Mouse (Mus musculus) hindbrain, embryonic 12.5 days (tissue): ENCODE results near the gene Pkm. TPM values are rescaled to one million over a fixed set of nuclear protein-coding genes. Genes with fewer than 3 reads are reported as not detected.

Experiments
- ATAC-seq: fragments of 200-750 bp; cut with Nextera tagmentation; 2 replicates; pipeline ENCODE4 v1.8.0; 2017; ENCODE audit warnings: moderate TSS enrichment; ENCODE audit not compliant: low FRiP score
- H3K27ac ChIP-seq: fragments of 300-500 bp; sonication (generic); 2 replicates; pipeline ENCODE4 v1.5.1; 2016; ENCODE audit warnings: mild to moderate bottlenecking
- H3K27me3 ChIP-seq: fragments of 300-500 bp; sonication (generic); 2 replicates; pipeline ENCODE4 v1.6.1; 2016; ENCODE audit warnings: mild to moderate bottlenecking
- H3K36me3 ChIP-seq: fragments of 300-500 bp; sonication (generic); 2 replicates; pipeline ENCODE4 v1.6.1; 2016; ENCODE audit warnings: mild to moderate bottlenecking
- H3K4me1 ChIP-seq: fragments of 300-500 bp; sonication (generic); 2 replicates; pipeline ENCODE4 v1.6.1; 2016
- H3K4me2 ChIP-seq: fragments of 300-500 bp; sonication (generic); replicated peaks from 2 replicates; pipeline ENCODE4 v1.6.1; 2016; ENCODE audit warnings: mild to moderate bottlenecking
- H3K4me3 ChIP-seq: fragments of 300-500 bp; sonication (generic); 2 replicates; pipeline ENCODE4 v1.5.1; 2016; ENCODE audit warnings: mild to moderate bottlenecking
- H3K9ac ChIP-seq: fragments of 300-500 bp; sonication (generic); 2 replicates; pipeline ENCODE4 v1.6.1; 2016; ENCODE audit warnings: mild to moderate bottlenecking, moderate library complexity
- H3K9me3 ChIP-seq: fragments of 300-500 bp; sonication (generic); replicated peaks from 2 replicates; pipeline ENCODE4 v1.6.1; 2016; ENCODE audit warnings: mild to moderate bottlenecking
- WGBS: fragments of 180-500 bp; shearing (Covaris S2); methylation state at CpG from one replicate; pipeline ENCODE4 v1.1.7; 2016; 5-methylcytosine and 5-hydroxymethylcytosine counted together
- polyA plus RNA-seq: library from polyadenylated mRNA; unstranded; fragments of >200 nt; fragmentation: Nextera tagmentation; extraction: Ambion mirVana; gene quantifications from 2 replicates; pipeline ENCODE4 v1.2.1, GENCODE M21; 2016

Pkm gene
- polyA plus RNA-seq, 1 experiment from 2014 or later = 1,486 TPM

DNA sequence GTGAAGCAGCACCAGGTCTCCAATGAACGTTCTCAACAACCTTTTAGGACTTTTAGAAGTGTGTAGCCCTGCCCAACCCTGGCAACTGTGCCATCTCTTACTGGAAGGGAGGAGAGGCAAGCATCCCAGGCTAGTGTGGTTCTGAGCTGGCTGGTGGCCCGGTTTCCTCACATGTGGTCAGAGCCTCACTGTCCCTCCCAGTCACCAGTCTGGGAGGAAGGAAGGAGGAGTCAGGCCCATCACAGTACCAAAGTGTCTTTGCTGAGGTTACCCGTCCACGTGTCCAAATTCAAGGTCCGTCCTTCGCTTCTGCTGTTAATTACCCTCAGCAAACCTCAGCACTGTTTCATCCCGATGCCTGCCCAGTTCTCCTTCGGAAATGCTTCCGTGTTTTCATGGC, 36.0 kb downstream of the Pkm start:
- H3K9ac ChIP-seq = peak overlapping the region; percentile 48; the same call in 1 of the 2 replicates
- no peaks in the 10 kb centered on the region for H3K36me3 ChIP-seq
- peak overlapping the region; percentile 20 for H3K4me3 ChIP-seq
- H3K9me3 ChIP-seq = no peaks in the 10 kb centered on the region
- 35% methylated on average over 9 of the region's 9 CpGs for WGBS
- H3K27me3 ChIP-seq = peaks cover 5% of the 10 kb centered on the region; the same call in 1 of the 2 replicates
- no peak overlapping the region for H3K27ac ChIP-seq
- peaks cover 8% of the 10 kb centered on the region for H3K4me1 ChIP-seq
- peak overlapping the region; percentile 52 for H3K4me2 ChIP-seq
- peak; percentile 73 for ATAC-seq

GRCm38 (mm10) chr9:59694571-59695450, 38.6 kb downstream of the Pkm start:
- H3K4me2 ChIP-seq = no peak overlapping the region
- ATAC-seq = no peak
- peaks cover 8% of the 10 kb centered on the region for H3K4me1 ChIP-seq
- no peak overlapping the region for H3K27ac ChIP-seq
- no peak overlapping the region for H3K9ac ChIP-seq
- peaks cover 5% of the 10 kb centered on the region; the same call in 1 of the 2 replicates for H3K27me3 ChIP-seq
- no peak overlapping the region for H3K4me3 ChIP-seq
- H3K9me3 ChIP-seq = no peaks in the 10 kb centered on the region
- H3K36me3 ChIP-seq = no peaks in the 10 kb centered on the region
- 55% methylated on average over 16 of the region's 16 CpGs for WGBS

GRCm38 (mm10) chr9:59695451-59695813, 39.3 kb downstream of the Pkm start:
- no peak overlapping the region for H3K4me3 ChIP-seq
- no peak overlapping the region for H3K4me2 ChIP-seq
- H3K27me3 ChIP-seq = peaks cover 5% of the 10 kb centered on the region; the same call in 1 of the 2 replicates
- ATAC-seq = no peak
- H3K4me1 ChIP-seq = peaks cover 8% of the 10 kb centered on the region
- 31% methylated on average over 3 of the region's 3 CpGs for WGBS
- H3K27ac ChIP-seq = no peak overlapping the region
- no peak overlapping the region for H3K9ac ChIP-seq
- no peaks in the 10 kb centered on the region for H3K9me3 ChIP-seq
- H3K36me3 ChIP-seq = no peaks in the 10 kb centered on the region

- H3K4me2 ChIP-seq = no peak overlapping the region
- no peak overlapping the region for H3K9ac ChIP-seq
- no peaks in the 10 kb centered on the region for H3K36me3 ChIP-seq
- H3K27me3 ChIP-seq = peaks cover 5% of the 10 kb centered on the region; the same call in 1 of the 2 replicates
- H3K4me1 ChIP-seq = peaks cover 8% of the 10 kb centered on the region
- no peaks in the 10 kb centered on the region for H3K9me3 ChIP-seq
- no peak for ATAC-seq
- no peak overlapping the region for H3K27ac ChIP-seq
- H3K4me3 ChIP-seq = no peak overlapping the region
- 90% methylated on average over 3 of the region's 3 CpGs for WGBS
These were observed 40.2 kb downstream of the Pkm start for GRCm38 (mm10) chr9:59696381-59696780.

GRCm38 (mm10) chr9:59701094-59701493, 44.9 kb downstream of the Pkm start:
- Histone ChIP-seq H3K36me3 (no peaks in the 10 kb centered on the region), H3K4me2 (no peak overlapping the region), H3K27ac (no peak overlapping the region), H3K9me3 (no peaks in the 10 kb centered on the region), H3K4me3 (no peak overlapping the region), H3K9ac (no peak overlapping the region), H3K4me1 (no peaks in the 10 kb centered on the region), H3K27me3 (no peaks in the 10 kb centered on the region)
- 82% methylated on average over 7 of the region's 7 CpGs for WGBS
- ATAC-seq = no peak

DNA sequence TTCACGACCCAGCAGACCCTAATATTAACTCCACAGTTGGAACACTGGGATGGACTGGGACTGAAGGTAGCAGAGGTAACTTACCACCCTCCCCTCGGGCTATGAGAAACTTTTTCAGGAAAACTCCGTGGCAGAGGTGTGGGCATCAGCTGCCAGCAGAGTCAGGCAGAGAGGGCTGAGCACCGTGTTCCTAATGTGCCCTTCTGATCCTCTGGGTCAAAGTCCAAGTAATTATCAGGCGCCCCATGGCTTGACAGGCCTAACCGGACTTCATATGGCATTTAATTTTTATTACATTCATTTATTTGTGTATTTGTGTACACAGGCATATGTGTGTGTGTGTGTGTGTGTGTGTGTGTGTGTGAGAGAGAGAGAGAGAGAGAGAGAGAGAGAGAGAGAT, 46.9 kb downstream of the Pkm start:
- Histone ChIP-seq H3K4me1 (no peaks in the 10 kb centered on the region), H3K27me3 (no peaks in the 10 kb centered on the region), H3K27ac (no peak overlapping the region), H3K9ac (no peak overlapping the region), H3K4me2 (no peak overlapping the region), H3K4me3 (no peak overlapping the region), H3K36me3 (no peaks in the 10 kb centered on the region), H3K9me3 (no peaks in the 10 kb centered on the region)
- ATAC-seq = no peak
- 70% methylated on average over 6 of the region's 6 CpGs for WGBS

- Histone ChIP-seq H3K27ac (no peak overlapping the region), H3K36me3 (no peaks in the 10 kb centered on the region), H3K27me3 (no peaks in the 10 kb centered on the region)
These were observed 51.0 kb downstream of the Pkm start for GRCm38 (mm10) chr9:59706850-59707825.

DNA sequence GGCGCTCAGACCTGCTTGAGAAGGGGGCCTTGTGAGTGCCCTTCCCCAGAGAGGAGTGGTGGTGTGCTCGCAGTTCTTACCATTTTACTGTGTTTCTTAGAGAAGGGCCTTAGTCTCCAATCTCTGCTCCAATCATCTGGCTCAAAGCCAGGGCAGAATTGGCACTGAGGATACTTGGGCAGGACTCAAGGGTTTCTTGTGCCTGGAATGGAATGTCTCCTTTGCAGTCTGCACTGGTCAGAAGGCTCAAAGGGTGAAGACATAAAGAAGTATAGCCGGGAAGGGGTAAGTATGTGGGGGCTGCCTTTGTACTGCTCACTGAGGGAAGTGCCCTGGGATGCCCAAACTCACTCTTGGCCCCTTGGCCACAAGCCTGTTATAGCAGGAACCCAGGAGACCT, 53.1 kb downstream of the Pkm start:
- H3K36me3 ChIP-seq = no peaks in the 10 kb centered on the region
- no peaks in the 10 kb centered on the region for H3K9me3 ChIP-seq
- no peak overlapping the region for H3K9ac ChIP-seq
- H3K27ac ChIP-seq = no peak overlapping the region
- no peak for ATAC-seq
- no peaks in the 10 kb centered on the region for H3K4me1 ChIP-seq
- 80% methylated on average over 3 of the region's 3 CpGs for WGBS
- no peak overlapping the region for H3K4me3 ChIP-seq
- no peak overlapping the region for H3K4me2 ChIP-seq
- no peaks in the 10 kb centered on the region for H3K27me3 ChIP-seq

More at GRCm38 (mm10) chr9:59706850-59707825, 51.0 kb downstream of the Pkm start:
- Histone ChIP-seq H3K9ac (no peak overlapping the region), H3K9me3 (no peaks in the 10 kb centered on the region), H3K4me3 (no peak overlapping the region), H3K4me1 (no peaks in the 10 kb centered on the region), H3K4me2 (no peak overlapping the region)
- no peak for ATAC-seq
- 68% methylated on average over 10 of the region's 10 CpGs for WGBS

DNA sequence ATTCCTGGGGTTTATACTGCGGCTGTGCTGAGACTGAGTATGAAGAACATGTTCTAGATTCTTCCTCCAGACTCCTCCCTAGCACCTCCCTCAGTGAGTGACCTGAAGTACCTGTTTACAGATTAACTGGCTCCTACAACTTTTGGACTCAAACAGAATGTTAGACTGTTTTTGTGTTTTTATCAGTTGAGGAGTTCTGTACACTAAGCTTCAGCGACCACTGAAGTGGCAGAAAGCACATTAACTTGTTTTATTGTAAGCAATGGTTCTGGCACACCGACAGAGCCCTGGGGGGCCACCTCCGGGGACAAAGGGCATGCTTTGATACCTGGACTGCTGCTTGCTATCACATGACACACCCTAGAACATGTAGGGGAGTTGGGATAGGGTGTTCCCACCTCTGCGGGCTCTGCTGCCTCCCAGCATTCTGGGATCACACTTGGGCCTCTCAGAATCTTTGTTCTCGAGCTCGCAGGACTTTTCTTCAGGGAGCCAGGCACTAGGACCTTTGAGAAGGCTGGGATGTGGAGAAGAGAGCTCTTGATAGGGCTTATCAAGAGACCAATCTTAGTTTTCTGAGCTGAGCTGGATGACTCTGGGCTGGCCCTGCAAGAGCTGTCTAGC, 60.2 kb downstream of the Pkm start:
- no peaks in the 10 kb centered on the region for H3K9me3 ChIP-seq
- ATAC-seq = no peak
- no peak overlapping the region for H3K9ac ChIP-seq
- no peaks in the 10 kb centered on the region for H3K36me3 ChIP-seq
- H3K27me3 ChIP-seq = no peaks in the 10 kb centered on the region
- no peak overlapping the region for H3K27ac ChIP-seq
- H3K4me3 ChIP-seq = no peak overlapping the region
- 83% methylated on average over 7 of the region's 7 CpGs for WGBS
- no peaks in the 10 kb centered on the region for H3K4me1 ChIP-seq
- H3K4me2 ChIP-seq = no peak overlapping the region

DNA sequence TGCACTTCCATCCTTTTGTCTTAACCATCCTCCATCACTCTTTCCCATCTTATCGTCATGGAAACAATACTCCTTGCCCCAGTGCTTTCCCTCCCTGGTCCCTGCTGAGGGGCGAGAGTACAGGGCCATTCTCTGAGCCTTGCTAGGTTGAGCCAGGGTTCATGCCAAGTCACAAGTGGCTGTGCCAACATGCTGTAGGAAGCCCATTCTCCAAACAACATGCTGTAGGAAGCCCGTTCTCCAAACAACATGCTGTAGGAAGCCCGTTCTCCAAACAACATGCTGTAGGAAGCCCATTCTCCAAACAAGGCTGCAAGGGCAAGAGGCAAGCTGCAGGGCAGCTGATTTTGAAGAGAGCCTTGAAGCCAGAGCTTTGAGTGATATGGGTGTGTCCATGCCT, 62.1 kb downstream of the Pkm start:
- Histone ChIP-seq H3K9ac (no peak overlapping the region), H3K27me3 (no peaks in the 10 kb centered on the region), H3K4me1 (peaks cover under 1% of the 10 kb centered on the region), H3K4me3 (no peak overlapping the region), H3K4me2 (no peak overlapping the region), H3K27ac (no peak overlapping the region), H3K36me3 (no peaks in the 10 kb centered on the region), H3K9me3 (no peaks in the 10 kb centered on the region)
- ATAC-seq = no peak
- WGBS = 89% methylated on average over 4 of the region's 4 CpGs

DNA sequence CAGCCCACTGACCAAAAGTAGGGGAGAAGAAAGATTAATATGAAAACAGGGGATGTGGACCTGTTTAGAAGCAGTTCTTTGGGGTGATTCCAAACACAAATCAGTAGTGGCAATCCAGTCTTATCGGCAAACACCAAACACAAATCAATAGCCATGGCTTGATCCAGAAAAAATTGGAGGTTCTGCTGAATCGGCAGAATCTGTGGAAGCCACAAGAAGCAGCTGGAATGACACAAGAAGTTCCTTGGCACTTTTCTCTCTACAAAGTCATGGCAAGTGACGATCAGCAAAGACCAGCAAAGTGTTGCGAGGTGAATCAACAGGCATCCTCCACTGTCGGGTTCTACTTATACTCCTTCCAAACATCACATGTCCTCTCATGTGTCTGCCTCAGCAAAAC, 65.0 kb downstream of the Pkm start:
- WGBS = 88% methylated on average over 5 of the region's 5 CpGs
- Histone ChIP-seq H3K9me3 (no peaks in the 10 kb centered on the region), H3K4me1 (peaks cover 9% of the 10 kb centered on the region), H3K27ac (no peak overlapping the region), H3K9ac (no peak overlapping the region), H3K27me3 (no peaks in the 10 kb centered on the region), H3K4me3 (no peak overlapping the region), H3K4me2 (no peak overlapping the region), H3K36me3 (no peaks in the 10 kb centered on the region)
- ATAC-seq = no peak
